Mouse (Mus musculus): Measurements from ENCODE around the gene Sirpb1b. TPM values are rescaled to one million over a fixed set of nuclear protein-coding genes. Genes with fewer than 3 reads are reported as not detected.

The Sirpb1b gene
- polyA plus RNA-seq, 1 experiment from 2014 or later = not detected

Other genes with a start within 250 kb of the Sirpb1b start
- not detected in 2 replicates for gene Gm9733, start 242.8 kb downstream of the Sirpb1b start, polyA plus RNA-seq (2016; fragmentation: Nextera tagmentation; extraction: Ambion mirVana)
- gene Sirpb1a, start 148.5 kb downstream of the Sirpb1b start, polyA plus RNA-seq (2016; fragmentation: Nextera tagmentation; extraction: Ambion mirVana) = not detected in 2 replicates